Mouse (Mus musculus) forebrain, postnatal 0 days (tissue): ENCODE results near the gene 5730596B20Rik. TPM values are rescaled to one million over a fixed set of nuclear protein-coding genes. Genes with fewer than 3 reads are reported as not detected.

ENCODE experiments used
- ATAC-seq: fragments of 200-750 bp; cut with Nextera tagmentation; 2 replicates; pipeline ENCODE4 v1.8.0; 2017; ENCODE audit warnings: mild to moderate bottlenecking, moderate library complexity
- DNase-seq: peaks from one replicate; pipeline ENCODE4 v3.0.0-alpha.2; 2015
- H3K27ac ChIP-seq: fragments of 300-500 bp; sonication (generic); 2 replicates; pipeline ENCODE4 v1.5.1; 2014; ENCODE audit warnings: low read depth, mild to moderate bottlenecking, antibody characterized with exemption, low read length, moderate library complexity, mixed read lengths
- H3K27me3 ChIP-seq: fragments of 300-500 bp; sonication (generic); 2 replicates; pipeline ENCODE4 v1.6.1; 2014; ENCODE audit warnings: mild to moderate bottlenecking, low read length, mixed read lengths; ENCODE audit not compliant: insufficient read depth
- H3K36me3 ChIP-seq: fragments of 300-500 bp; sonication (generic); 2 replicates; pipeline ENCODE4 v1.6.1; 2014; ENCODE audit warnings: mild to moderate bottlenecking, moderate library complexity; ENCODE audit not compliant: insufficient read depth
- H3K4me1 ChIP-seq: fragments of 300-500 bp; sonication (generic); 2 replicates; pipeline ENCODE4 v1.6.1; 2014; ENCODE audit warnings: antibody characterized with exemption; ENCODE audit not compliant: insufficient read depth
- H3K4me2 ChIP-seq: fragments of 300-500 bp; sonication (generic); 2 replicates; pipeline ENCODE4 v1.6.1; 2014; ENCODE audit warnings: low read depth, mild to moderate bottlenecking, moderate library complexity
- H3K4me3 ChIP-seq: fragments of 300-500 bp; sonication (generic); 2 replicates; pipeline ENCODE4 v1.5.1; 2014; ENCODE audit warnings: low read depth, low read length, mixed read lengths
- H3K9ac ChIP-seq: fragments of 300-500 bp; sonication (generic); 2 replicates; pipeline ENCODE4 v1.6.1; 2014; ENCODE audit warnings: mild to moderate bottlenecking
- H3K9me3 ChIP-seq: fragments of 300-500 bp; sonication (generic); 2 replicates; pipeline ENCODE4 v1.6.1; 2016; ENCODE audit warnings: low read length
- CTCF ChIP-seq: sonication (generic); IDR thresholded peaks from 2 replicates; pipeline ENCODE4 v1.5.1; 2016; ENCODE audit warnings: antibody characterized with exemption, control low read depth, low read depth
- WGBS: fragments of 180-500 bp; shearing (Covaris S2); extraction: QIAGEN DNeasy Blood & Tissue Kit; methylation state at CpG from one replicate; pipeline ENCODE4 v1.1.7; 2014; 5-methylcytosine and 5-hydroxymethylcytosine counted together
- polyA plus RNA-seq: library from polyadenylated mRNA; unstranded; fragments of >200 nt; fragmentation: Nextera tagmentation; extraction: Ambion mirVana; gene quantifications from 2 replicates; pipeline ENCODE4 v1.2.1, GENCODE M21; 2015
- total RNA-seq: library from RNA; depleted of rRNA; stranded (reverse); fragments of >200 nt; gene quantifications from 2 replicates; pipeline ENCODE4 v1.2.3, GENCODE M21; 2014

The 5730596B20Rik gene
- total and polyA plus RNA-seq, 2 experiments from 2014 or later, result not detected

DNA sequence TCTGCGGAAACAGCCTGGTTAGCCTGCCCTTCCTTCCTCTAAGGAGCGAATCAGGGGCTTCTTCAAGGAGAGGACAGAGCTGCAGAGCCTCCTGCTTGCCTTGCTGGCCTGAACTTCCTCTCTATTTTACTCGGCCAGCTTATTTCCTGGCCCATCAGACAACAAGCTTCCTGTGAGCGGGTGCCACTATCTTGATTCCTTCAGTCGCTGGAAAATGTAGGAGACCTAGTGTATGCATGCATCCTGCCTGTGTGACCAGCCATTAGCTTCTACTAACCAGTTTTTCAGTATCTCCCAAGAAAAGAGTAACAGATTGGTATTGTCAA is 6.4 kb upstream of the 5730596B20Rik start:
- H3K4me1 ChIP-seq, result no peaks in the 10 kb centered on the region
- no peak overlapping the region for H3K9ac ChIP-seq
- TF ChIP-seq CTCF, result no peak
- H3K36me3 ChIP-seq, result no peaks in the 10 kb centered on the region
- no peaks in the 10 kb centered on the region for H3K9me3 ChIP-seq
- no peak overlapping the region for H3K27ac ChIP-seq
- H3K27me3 ChIP-seq, result peaks cover 90% of the 10 kb centered on the region
- DNase-seq, result no peak
- H3K4me2 ChIP-seq, result no peak overlapping the region
- no peak overlapping the region for H3K4me3 ChIP-seq
- WGBS, result 2% methylated on average over 5 of the region's 5 CpGs
- no peak for ATAC-seq

DNA sequence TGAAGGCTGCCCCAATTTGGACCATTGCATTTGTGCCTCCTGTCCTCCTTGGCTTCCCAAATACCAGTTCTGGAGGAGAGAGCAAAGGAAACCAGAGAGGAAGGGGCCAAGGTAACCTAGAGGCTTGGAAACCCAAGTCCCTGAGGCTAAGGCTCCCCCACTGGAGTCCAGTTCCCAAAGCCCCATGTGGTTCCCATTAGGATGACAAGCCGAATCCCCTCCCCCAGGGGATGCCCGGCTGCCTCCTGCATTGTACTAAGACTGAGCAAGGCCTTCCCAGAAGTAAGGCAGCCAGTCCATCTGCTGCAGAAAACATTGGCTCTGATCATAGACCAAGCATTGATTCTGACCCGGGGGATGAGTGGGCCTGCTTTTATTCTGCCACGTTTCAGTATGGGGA is 6.0 kb upstream of the 5730596B20Rik start:
- peaks cover 90% of the 10 kb centered on the region for H3K27me3 ChIP-seq
- no peak overlapping the region for H3K4me2 ChIP-seq
- no peak overlapping the region for H3K4me3 ChIP-seq
- no peaks in the 10 kb centered on the region for H3K4me1 ChIP-seq
- no peaks in the 10 kb centered on the region for H3K9me3 ChIP-seq
- no peaks in the 10 kb centered on the region for H3K36me3 ChIP-seq
- H3K27ac ChIP-seq, result no peak overlapping the region
- no peak for TF ChIP-seq CTCF
- H3K9ac ChIP-seq, result no peak overlapping the region
- DNase-seq (no peak), ATAC-seq (no peak)
- WGBS, result 4% methylated on average over 4 of the region's 4 CpGs

DNA sequence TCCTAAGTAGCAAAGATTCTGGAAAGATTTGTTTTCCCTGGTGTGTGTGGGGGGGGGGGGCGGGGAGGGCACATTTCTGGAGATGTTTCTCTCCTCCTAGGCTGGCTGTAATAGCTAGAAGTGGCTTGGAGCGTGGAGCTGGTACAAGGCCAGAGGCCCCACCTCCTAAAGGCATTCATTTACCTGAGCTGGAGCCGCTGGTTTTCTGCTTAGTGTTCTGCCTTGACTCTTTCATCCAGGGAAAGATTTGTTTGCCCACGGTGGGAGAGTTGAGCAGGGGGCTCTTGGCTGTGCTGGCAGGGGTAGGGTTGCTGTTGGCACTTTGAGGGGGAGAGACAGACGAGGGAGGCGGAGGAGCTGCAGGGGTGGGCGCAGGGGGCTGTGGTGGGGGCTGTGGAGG is 5.4 kb upstream of the 5730596B20Rik start:
- Histone ChIP-seq H3K27me3 (peaks cover 90% of the 10 kb centered on the region), H3K4me3 (no peak overlapping the region), H3K9me3 (no peaks in the 10 kb centered on the region), H3K9ac (no peak overlapping the region), H3K4me1 (no peaks in the 10 kb centered on the region), H3K4me2 (no peak overlapping the region), H3K36me3 (no peaks in the 10 kb centered on the region), H3K27ac (no peak overlapping the region)
- ATAC-seq, result no peak
- DNase-seq, result no peak
- TF ChIP-seq CTCF, result no peak
- 6% methylated on average over 7 of the region's 7 CpGs for WGBS

DNA sequence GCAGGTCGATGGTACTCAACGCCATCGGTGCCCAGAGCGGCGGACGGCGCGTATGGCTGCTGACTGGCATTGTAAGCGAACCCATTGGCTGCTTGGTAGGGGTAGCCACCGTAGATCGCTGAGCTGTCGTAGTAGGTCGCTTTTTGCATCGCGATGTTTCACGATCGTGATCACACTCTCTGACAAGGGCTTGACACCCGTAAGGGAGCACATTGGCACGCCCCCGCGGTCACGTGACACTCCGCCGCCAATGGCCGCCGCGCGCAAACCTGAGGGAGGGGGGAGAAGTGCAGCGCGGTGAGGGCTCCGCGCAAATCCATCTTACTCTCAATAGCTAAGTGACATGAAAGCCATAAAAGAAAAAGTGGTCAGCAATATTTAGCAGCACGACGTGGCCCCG is 4.8 kb upstream of the 5730596B20Rik start:
- no peak overlapping the region for H3K27ac ChIP-seq
- under 1% methylated on average over 35 of the region's 35 CpGs for WGBS
- H3K4me3 ChIP-seq, result no peak overlapping the region
- peaks cover 93% of the 10 kb centered on the region for H3K27me3 ChIP-seq
- H3K4me2 ChIP-seq, result no peak overlapping the region
- TF ChIP-seq CTCF, result no peak
- no peaks in the 10 kb centered on the region for H3K9me3 ChIP-seq
- H3K4me1 ChIP-seq, result no peaks in the 10 kb centered on the region
- no peak overlapping the region for H3K9ac ChIP-seq
- ATAC-seq, result no peak; the same call in 1 of the 2 replicates
- DNase-seq, result no peak
- no peaks in the 10 kb centered on the region for H3K36me3 ChIP-seq

- Histone ChIP-seq H3K4me1 (no peaks in the 10 kb centered on the region), H3K4me3 (no peak overlapping the region), H3K9me3 (no peaks in the 10 kb centered on the region), H3K27me3 (peaks cover 92% of the 10 kb centered on the region), H3K36me3 (no peaks in the 10 kb centered on the region), H3K27ac (no peak overlapping the region), H3K9ac (no peak overlapping the region), H3K4me2 (no peak overlapping the region)
- no peak for TF ChIP-seq CTCF
- DNase-seq (no peak), ATAC-seq (no peak)
- WGBS, result 8% methylated on average over 4 of the region's 4 CpGs
These were observed 3.6 kb upstream of the 5730596B20Rik start for GRCm38 (mm10) chr6:52173648-52174047.

DNA sequence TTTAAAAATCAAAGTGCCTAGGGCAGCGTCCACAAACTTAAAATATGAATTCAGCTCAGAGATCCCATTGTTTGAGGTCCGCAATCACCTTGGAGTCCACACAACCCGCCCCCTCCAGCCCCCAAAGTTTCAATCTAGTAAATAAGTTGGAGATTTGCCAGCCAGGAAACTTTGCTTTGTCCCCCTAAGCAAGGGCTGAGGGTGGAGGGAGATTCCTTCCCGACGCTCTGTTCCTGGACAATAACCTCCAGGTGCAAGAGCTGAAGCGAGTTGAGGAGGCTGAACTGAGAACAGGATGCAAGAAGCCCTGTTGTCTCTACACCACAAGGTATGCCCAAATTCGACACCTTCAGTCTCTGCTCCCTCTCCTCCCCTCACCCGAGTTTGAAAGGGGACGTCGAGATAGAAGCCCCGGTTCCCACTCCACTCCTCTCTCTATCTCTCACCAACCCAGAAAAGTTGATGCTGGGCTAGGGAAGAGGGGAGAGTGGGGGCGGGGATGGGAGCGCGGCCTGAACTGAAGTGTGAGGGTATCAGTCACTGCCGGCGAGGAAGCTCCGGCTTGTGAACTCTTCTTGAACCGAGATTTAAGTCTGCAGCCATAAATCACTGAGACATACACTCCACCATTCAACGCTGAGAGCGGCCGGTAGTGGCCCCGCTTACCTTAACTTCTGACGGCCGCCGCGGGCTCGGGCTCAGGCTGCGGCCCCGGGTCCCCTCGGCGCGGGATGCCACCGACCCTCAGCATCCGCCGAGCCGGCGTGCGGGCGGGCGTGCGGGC is 2.1 kb upstream of the 5730596B20Rik start:
- no peak overlapping the region for H3K4me3 ChIP-seq

DNA sequence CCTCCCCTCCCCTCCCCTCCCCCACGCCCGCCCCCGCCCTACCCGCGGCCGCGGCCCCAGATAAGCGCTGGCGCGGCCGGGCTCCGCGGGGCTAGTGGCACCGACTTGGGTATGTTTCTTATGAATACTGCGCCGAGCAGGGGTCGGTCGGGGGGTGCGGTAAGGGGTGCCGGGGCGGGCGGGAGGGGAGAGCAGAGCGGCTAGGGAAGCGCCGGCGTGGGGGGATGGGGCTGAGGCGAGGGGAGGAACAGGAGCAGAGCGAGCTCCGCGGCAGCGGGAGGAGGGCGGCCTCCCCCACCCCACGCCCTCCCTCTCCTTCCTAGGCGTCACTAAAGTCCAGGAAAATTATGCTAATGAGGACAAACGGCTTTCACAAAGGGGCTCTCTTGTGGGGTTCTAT is 1.4 kb upstream of the 5730596B20Rik start:
- H3K27me3 ChIP-seq, result peaks cover 95% of the 10 kb centered on the region
- H3K4me2 ChIP-seq, result no peak overlapping the region
- H3K4me3 ChIP-seq, result no peak overlapping the region
- H3K4me1 ChIP-seq, result no peaks in the 10 kb centered on the region
- DNase-seq (no peak), ATAC-seq (no peak)
- no peaks in the 10 kb centered on the region for H3K36me3 ChIP-seq
- 7% methylated on average over 22 of the region's 35 CpGs for WGBS
- no peak overlapping the region for H3K27ac ChIP-seq
- TF ChIP-seq CTCF, result no peak
- no peak overlapping the region for H3K9ac ChIP-seq
- H3K9me3 ChIP-seq, result no peaks in the 10 kb centered on the region

More for the DNA sequence above, 2.1 kb upstream of the 5730596B20Rik start:
- WGBS, result 1% methylated on average over 41 of the region's 41 CpGs
- peaks cover 95% of the 10 kb centered on the region for H3K27me3 ChIP-seq
- H3K27ac ChIP-seq, result no peak overlapping the region
- H3K4me2 ChIP-seq, result no peak overlapping the region
- DNase-seq (no peak), ATAC-seq (no peak)
- H3K36me3 ChIP-seq, result no peaks in the 10 kb centered on the region
- H3K9ac ChIP-seq, result no peak overlapping the region
- no peaks in the 10 kb centered on the region for H3K4me1 ChIP-seq
- TF ChIP-seq CTCF, result no peak
- no peaks in the 10 kb centered on the region for H3K9me3 ChIP-seq
